Mouse (Mus musculus): ENCODE results near the gene Tas2r144. TPM values are rescaled to one million over a fixed set of nuclear protein-coding genes. Genes with fewer than 3 reads are reported as not detected.

Tas2r144 gene
- polyA plus RNA-seq, 1 experiment from 2014 or later, result not detected

- Histone ChIP-seq H3K9me3 (ENCODE audit: control insufficient read depth, low read length) (no peaks in the 10 kb centered on the region), H3K27me3 (replicated peaks; ENCODE audit: control insufficient read depth, insufficient read depth, low read length) (no peaks in the 10 kb centered on the region), H3K4me3 (ENCODE audit: low read depth, low read length) (no peak overlapping the region), H3K36me3 (ENCODE audit: control insufficient read depth, insufficient read depth, low read length) (no peaks in the 10 kb centered on the region), H3K4me2 (ENCODE audit: low read depth, low read length) (no peak overlapping the region), H3K9ac (ENCODE audit: low read depth, low read length) (no peak overlapping the region), H3K27ac (replicated peaks; ENCODE audit: low read depth, low read length) (no peak overlapping the region), H3K4me1 (ENCODE audit: control insufficient read depth, insufficient read depth, low read length) (no peaks in the 10 kb centered on the region)
- DNase-seq (ENCODE audit: low spot score) (no peak), ATAC-seq (ENCODE audit: low read depth) (no peak)
- WGBS, result 84% methylated on average over 3 of the region's 3 CpGs
Observed at GRCm38 (mm10) chr6:42231191-42231590, 16.1 kb downstream of the Tas2r144 start.

DNA sequence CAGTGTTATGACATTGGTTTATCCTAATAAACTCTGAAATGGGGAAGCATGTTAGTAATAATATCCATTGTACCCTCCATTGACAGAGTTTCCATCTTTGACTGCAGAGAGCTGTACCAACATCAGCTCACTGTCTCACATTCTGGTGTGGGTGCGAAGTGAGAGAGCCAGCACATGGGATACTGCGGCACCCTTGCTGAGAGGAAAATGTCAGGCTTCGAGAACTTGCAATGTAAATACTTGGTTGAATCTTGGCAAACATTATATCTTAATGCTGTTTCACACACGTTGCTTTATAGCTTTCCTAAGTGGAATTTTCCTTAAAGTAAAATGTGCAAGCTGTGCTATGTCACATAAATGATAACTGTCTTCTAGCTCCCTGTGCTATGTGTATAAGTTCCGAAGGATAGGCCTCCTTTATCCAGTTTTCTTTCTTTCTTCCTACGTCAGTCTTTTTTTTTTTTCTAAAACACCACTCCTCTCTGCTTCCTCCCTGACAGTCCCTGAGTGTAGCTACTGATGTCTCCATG, 22.2 kb downstream of the Tas2r144 start:
- H3K9me3 ChIP-seq (ENCODE audit: control insufficient read depth, low read length), result no peaks in the 10 kb centered on the region
- no peak for DNase-seq (ENCODE audit: low spot score)
- H3K4me1 ChIP-seq (ENCODE audit: control insufficient read depth, insufficient read depth, low read length), result no peaks in the 10 kb centered on the region
- no peak overlapping the region for H3K4me2 ChIP-seq (ENCODE audit: low read depth, low read length)
- no peaks in the 10 kb centered on the region for H3K36me3 ChIP-seq (ENCODE audit: control insufficient read depth, insufficient read depth, low read length)
- 69% methylated on average over 6 of the region's 6 CpGs for WGBS
- H3K4me3 ChIP-seq (ENCODE audit: low read depth, low read length), result no peak overlapping the region
- ATAC-seq (ENCODE audit: low read depth), result no peak
- no peak overlapping the region for H3K9ac ChIP-seq (ENCODE audit: low read depth, low read length)
- H3K27me3 ChIP-seq (replicated peaks; ENCODE audit: control insufficient read depth, insufficient read depth, low read length), result no peaks in the 10 kb centered on the region
- H3K27ac ChIP-seq (replicated peaks; ENCODE audit: low read depth, low read length), result no peak overlapping the region

DNA sequence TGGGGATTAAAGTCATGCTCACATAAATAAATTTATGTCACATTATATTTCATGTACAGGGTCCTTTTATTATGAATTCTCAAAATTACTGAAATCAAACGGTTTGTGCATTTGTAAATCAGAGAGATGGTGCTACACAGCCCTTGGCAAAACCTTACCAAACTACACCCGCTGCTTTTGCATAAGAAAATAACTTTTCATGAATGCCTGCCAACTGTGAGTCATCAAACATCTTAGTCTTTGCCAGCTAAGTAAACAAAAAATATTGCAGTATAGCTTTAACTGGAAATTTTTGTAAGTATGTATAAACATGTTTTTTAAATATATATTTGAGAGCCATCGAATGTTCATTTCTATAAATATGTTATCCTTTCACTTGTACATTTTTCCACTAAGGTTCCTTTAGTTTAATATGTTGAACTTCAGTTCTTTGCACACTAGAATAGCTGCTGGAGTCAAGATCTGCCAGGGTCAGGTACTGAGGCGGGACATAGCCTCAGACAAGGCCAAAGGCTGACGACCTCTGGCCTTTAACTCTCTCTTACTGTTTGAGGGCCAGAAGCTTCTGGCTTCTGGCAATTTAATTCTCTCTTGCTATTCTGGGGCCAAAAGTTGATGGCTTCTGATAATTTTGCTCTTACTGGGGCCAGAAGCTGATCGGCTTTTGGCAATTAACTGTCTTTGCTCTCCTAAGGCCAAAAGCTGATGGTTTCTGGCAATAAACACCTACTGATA, 26.4 kb downstream of the Tas2r144 start:
- no peak overlapping the region for H3K4me3 ChIP-seq (ENCODE audit: low read depth, low read length)
- H3K27me3 ChIP-seq (replicated peaks; ENCODE audit: control insufficient read depth, insufficient read depth, low read length), result no peaks in the 10 kb centered on the region
- ATAC-seq (ENCODE audit: low read depth) (no peak), DNase-seq (ENCODE audit: low spot score) (peak; percentile 24)
- H3K9ac ChIP-seq (ENCODE audit: low read depth, low read length), result no peak overlapping the region
- H3K4me1 ChIP-seq (ENCODE audit: control insufficient read depth, insufficient read depth, low read length), result no peaks in the 10 kb centered on the region
- 57% methylated on average over 6 of the region's 6 CpGs for WGBS
- H3K4me2 ChIP-seq (ENCODE audit: low read depth, low read length), result no peak overlapping the region
- H3K9me3 ChIP-seq (ENCODE audit: control insufficient read depth, low read length), result no peaks in the 10 kb centered on the region
- no peak overlapping the region for H3K27ac ChIP-seq (replicated peaks; ENCODE audit: low read depth, low read length)
- H3K36me3 ChIP-seq (ENCODE audit: control insufficient read depth, insufficient read depth, low read length), result no peaks in the 10 kb centered on the region

DNA sequence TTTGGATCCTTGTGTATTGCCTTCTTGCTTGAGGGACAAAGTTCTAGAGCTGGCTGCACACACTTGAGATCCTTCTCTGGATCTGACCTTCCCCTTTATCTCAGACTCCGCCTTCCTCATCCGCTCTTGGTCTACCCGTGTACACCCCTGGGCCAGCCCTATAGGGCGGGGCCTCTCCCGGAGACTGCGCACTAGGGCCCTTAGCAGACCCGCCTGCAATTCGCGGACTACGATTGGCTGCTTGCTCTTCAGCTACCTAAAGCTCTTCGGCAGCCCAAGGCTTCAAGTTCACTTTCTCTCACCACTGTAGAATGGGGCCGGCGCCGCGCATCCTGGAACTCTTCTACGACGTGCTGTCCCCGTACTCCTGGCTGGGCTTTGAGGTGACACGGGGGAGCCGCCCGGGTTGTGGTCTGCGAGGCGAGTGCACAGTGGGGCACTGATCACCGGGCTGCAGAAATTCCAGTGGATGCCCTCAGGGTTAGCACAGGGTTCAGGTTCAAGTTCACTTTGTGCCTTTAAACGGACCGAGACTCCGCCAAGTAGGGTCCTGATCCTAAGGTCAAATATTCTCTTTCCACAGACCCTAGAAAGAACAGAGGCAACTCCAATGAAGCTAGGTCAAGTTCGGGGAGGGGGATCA, 30.7 kb downstream of the Tas2r144 start, which contains the start of gene Gstk1:
Gene Gstk1 (plus strand): TSS at position 225 of the 643 bp plus-strand sequence.
- H3K27me3 ChIP-seq (replicated peaks; ENCODE audit: control insufficient read depth, insufficient read depth, low read length), result no peaks in the 10 kb centered on the region
- no peaks in the 10 kb centered on the region for H3K4me1 ChIP-seq (ENCODE audit: control insufficient read depth, insufficient read depth, low read length)
- peak within 1 kb of the TSS; percentile 73 for H3K4me2 ChIP-seq (ENCODE audit: low read depth, low read length)
- 3% methylated on average over 28 of the region's 28 CpGs for WGBS
- no peaks in the 10 kb centered on the region for H3K9me3 ChIP-seq (ENCODE audit: control insufficient read depth, low read length)
- peak within 1 kb of the TSS; percentile 59 for H3K9ac ChIP-seq (ENCODE audit: low read depth, low read length)
- DNase-seq (ENCODE audit: low spot score), result peak; percentile 94
- ATAC-seq (ENCODE audit: low read depth), result peak; percentile 100
- H3K4me3 ChIP-seq (ENCODE audit: low read depth, low read length), result peak within 1 kb of the TSS; percentile 44
- H3K27ac ChIP-seq (replicated peaks; ENCODE audit: low read depth, low read length), result no peak within 1 kb of the TSS
- no peaks in the 10 kb centered on the region for H3K36me3 ChIP-seq (ENCODE audit: control insufficient read depth, insufficient read depth, low read length)

DNA sequence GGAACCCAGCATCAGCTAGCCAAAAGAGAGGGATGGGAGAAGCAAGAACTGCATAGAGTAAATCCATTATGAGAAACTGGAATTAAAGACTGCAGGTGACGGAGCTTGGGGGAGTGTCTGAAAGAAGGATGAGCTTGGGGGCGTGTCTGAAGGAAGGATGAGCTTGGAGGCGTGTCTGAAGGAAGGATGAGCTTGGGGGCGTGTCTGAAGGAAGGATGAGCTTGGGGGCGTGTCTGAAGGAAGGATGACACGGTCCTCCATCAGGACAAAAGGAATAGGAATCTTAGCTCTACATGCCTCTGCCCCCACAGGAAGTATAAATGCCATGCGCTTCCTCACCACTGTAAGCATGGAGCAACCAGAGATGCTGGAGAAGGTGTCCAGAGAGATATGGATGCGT, 32.0 kb downstream of the Tas2r144 start:
- DNase-seq (ENCODE audit: low spot score) (peak; percentile 11), ATAC-seq (ENCODE audit: low read depth) (0 out of 2 replicates have a peak, but pooled peaks have one; percentile 28)
- Histone ChIP-seq H3K9me3 (ENCODE audit: control insufficient read depth, low read length) (no peaks in the 10 kb centered on the region), H3K4me1 (ENCODE audit: control insufficient read depth, insufficient read depth, low read length) (no peaks in the 10 kb centered on the region), H3K27ac (replicated peaks; ENCODE audit: low read depth, low read length) (no peak overlapping the region), H3K36me3 (ENCODE audit: control insufficient read depth, insufficient read depth, low read length) (no peaks in the 10 kb centered on the region), H3K27me3 (replicated peaks; ENCODE audit: control insufficient read depth, insufficient read depth, low read length) (no peaks in the 10 kb centered on the region), H3K4me3 (ENCODE audit: low read depth, low read length) (peak overlapping the region; percentile 7; the same call in 1 of the 2 replicates), H3K4me2 (ENCODE audit: low read depth, low read length) (peak overlapping the region; percentile 13; the same call in 1 of the 2 replicates), H3K9ac (ENCODE audit: low read depth, low read length) (no peak overlapping the region)
- 12% methylated on average over 8 of the region's 8 CpGs for WGBS

DNA sequence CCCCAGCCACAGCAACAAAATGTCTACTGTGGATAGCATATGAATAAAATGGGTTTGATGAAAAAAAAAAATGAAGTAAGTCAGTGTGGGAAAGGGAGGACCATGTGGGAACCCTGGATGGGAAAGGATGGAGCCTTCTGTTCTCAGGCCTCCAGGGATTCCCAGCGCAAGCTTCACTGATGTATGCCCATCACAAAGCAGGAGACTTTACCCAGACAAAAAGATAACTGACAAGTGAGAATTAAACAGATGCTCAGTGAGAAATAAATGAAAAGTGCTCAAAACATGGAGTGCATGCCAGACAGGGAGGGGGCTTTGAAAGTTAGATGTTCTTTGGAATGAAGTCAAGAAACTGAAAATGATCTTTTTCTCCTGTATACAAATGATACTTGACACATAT, 32.9 kb downstream of the Tas2r144 start:
- 96% methylated on average over 1 of the region's 1 CpGs for WGBS
- no peak for ATAC-seq (ENCODE audit: low read depth)
- H3K4me3 ChIP-seq (ENCODE audit: low read depth, low read length), result no peak overlapping the region
- no peaks in the 10 kb centered on the region for H3K36me3 ChIP-seq (ENCODE audit: control insufficient read depth, insufficient read depth, low read length)
- no peak overlapping the region for H3K4me2 ChIP-seq (ENCODE audit: low read depth, low read length)
- no peaks in the 10 kb centered on the region for H3K27me3 ChIP-seq (replicated peaks; ENCODE audit: control insufficient read depth, insufficient read depth, low read length)
- H3K27ac ChIP-seq (replicated peaks; ENCODE audit: low read depth, low read length), result no peak overlapping the region
- H3K9me3 ChIP-seq (ENCODE audit: control insufficient read depth, low read length), result no peaks in the 10 kb centered on the region
- H3K9ac ChIP-seq (ENCODE audit: low read depth, low read length), result no peak overlapping the region
- no peak for DNase-seq (ENCODE audit: low spot score)
- H3K4me1 ChIP-seq (ENCODE audit: control insufficient read depth, insufficient read depth, low read length), result no peaks in the 10 kb centered on the region

GRCm38 (mm10) chr6:42251791-42252190, 36.7 kb downstream of the Tas2r144 start:
- Histone ChIP-seq H3K27me3 (replicated peaks; ENCODE audit: control insufficient read depth, insufficient read depth, low read length) (no peaks in the 10 kb centered on the region), H3K4me2 (ENCODE audit: low read depth, low read length) (no peak overlapping the region), H3K4me1 (ENCODE audit: control insufficient read depth, insufficient read depth, low read length) (no peaks in the 10 kb centered on the region), H3K36me3 (ENCODE audit: control insufficient read depth, insufficient read depth, low read length) (no peaks in the 10 kb centered on the region), H3K27ac (replicated peaks; ENCODE audit: low read depth, low read length) (no peak overlapping the region), H3K9me3 (ENCODE audit: control insufficient read depth, low read length) (no peaks in the 10 kb centered on the region), H3K4me3 (ENCODE audit: low read depth, low read length) (no peak overlapping the region), H3K9ac (ENCODE audit: low read depth, low read length) (no peak overlapping the region)
- 89% methylated on average over 4 of the region's 4 CpGs for WGBS
- DNase-seq (ENCODE audit: low spot score) (no peak), ATAC-seq (ENCODE audit: low read depth) (no peak)

GRCm38 (mm10) chr6:42253103-42253502, 38.0 kb downstream of the Tas2r144 start:
- H3K27ac ChIP-seq (replicated peaks; ENCODE audit: low read depth, low read length), result no peak overlapping the region
- no peak overlapping the region for H3K9ac ChIP-seq (ENCODE audit: low read depth, low read length)
- no peaks in the 10 kb centered on the region for H3K27me3 ChIP-seq (replicated peaks; ENCODE audit: control insufficient read depth, insufficient read depth, low read length)
- peaks cover 4% of the 10 kb centered on the region; the same call in 1 of the 2 replicates for H3K4me1 ChIP-seq (ENCODE audit: control insufficient read depth, insufficient read depth, low read length)
- H3K4me2 ChIP-seq (ENCODE audit: low read depth, low read length), result no peak overlapping the region
- H3K4me3 ChIP-seq (ENCODE audit: low read depth, low read length), result no peak overlapping the region
- 84% methylated on average over 2 of the region's 2 CpGs for WGBS
- ATAC-seq (ENCODE audit: low read depth), result no peak
- H3K9me3 ChIP-seq (ENCODE audit: control insufficient read depth, low read length), result no peaks in the 10 kb centered on the region
- H3K36me3 ChIP-seq (ENCODE audit: control insufficient read depth, insufficient read depth, low read length), result no peaks in the 10 kb centered on the region
- DNase-seq (ENCODE audit: low spot score), result no peak
